Mouse (Mus musculus) brain, embryonic 14.5 days (tissue): ENCODE results near the gene Uqcr10. TPM values are rescaled to one million over a fixed set of nuclear protein-coding genes. Genes with fewer than 3 reads are reported as not detected.
"Not testable (repeated sequence)": the region's sequence is repeated elsewhere in the genome, so short reads cannot be mapped to it uniquely, and the experiment has no call there.

Experiments
- DNase-seq: peaks from one replicate; pipeline ENCODE4 v3.0.0-alpha.2; 2011; ENCODE audit warnings: low read depth
- CTCF ChIP-seq: fragments of 200-500 bp; IDR thresholded peaks from 2 replicates; pipeline ENCODE4 v1.5.1; 2012; ENCODE audit warnings: inconsistent platforms, mild to moderate bottlenecking, moderate library complexity, borderline replicate concordance; ENCODE audit not compliant: insufficient read depth, insufficient read length; ENCODE audit errors: extremely low read depth
- POLR2A ChIP-seq: fragments of 200-500 bp; IDR thresholded peaks from 2 replicates; pipeline ENCODE4 v1.6.1; 2012; ENCODE audit warnings: mild to moderate bottlenecking, inconsistent platforms, borderline replicate concordance; ENCODE audit not compliant: poor library complexity, insufficient read depth, insufficient read length, severe bottlenecking; ENCODE audit errors: extremely low read depth
- polyA plus RNA-seq: library from polyadenylated mRNA; depleted of rRNA; stranded (reverse); fragments of >200 nt; gene quantifications from 2 replicates; pipeline ENCODE4 v1.2.3, GENCODE M21; 2012

Gene Uqcr10
- polyA plus RNA-seq, 1 experiment, result 554 TPM

GRCm38 (mm10) chr11:4714727-4715126 is 10.6 kb upstream of the Uqcr10 start:
- no peak for DNase-seq
- TF ChIP-seq POLR2A (no peak), CTCF (no peak)

- TF ChIP-seq POLR2A, result no peak
- no peak for TF ChIP-seq CTCF
Measured at GRCm38 (mm10) chr11:4712822-4713221, 8.7 kb upstream of the Uqcr10 start.

GRCm38 (mm10) chr11:4710188-4710587 is 6.0 kb upstream of the Uqcr10 start:
- DNase-seq, result not testable (repeated sequence)

More at GRCm38 (mm10) chr11:4712822-4713221, 8.7 kb upstream of the Uqcr10 start:
- DNase-seq, result no peak

GRCm38 (mm10) chr11:4705178-4705577 is 1.0 kb upstream of the Uqcr10 start:
- TF ChIP-seq CTCF (no peak), POLR2A (no peak)
- DNase-seq, result no peak

GRCm38 (mm10) chr11:4703688-4704071 is 462 bp downstream of the Uqcr10 start:
- TF ChIP-seq CTCF (no peak), POLR2A (no peak)
- DNase-seq, result no peak

- DNase-seq, result no peak
- no peak for TF ChIP-seq POLR2A
- no peak for TF ChIP-seq CTCF
Measured at GRCm38 (mm10) chr11:4700726-4701125, 3.4 kb downstream of the Uqcr10 start.

- DNase-seq, result peak; percentile 31
- TF ChIP-seq POLR2A (no peak), CTCF (peak; percentile 22; the same call in 1 of the 2 replicates)
Measured at GRCm38 (mm10) chr11:4697043-4697983, 6.8 kb downstream of the Uqcr10 start.

GRCm38 (mm10) chr11:4692162-4692561 is 12.0 kb downstream of the Uqcr10 start:
- TF ChIP-seq POLR2A (no peak), CTCF (no peak)
- no peak for DNase-seq

GRCm38 (mm10) chr11:4691213-4691612 is 12.9 kb downstream of the Uqcr10 start:
- TF ChIP-seq POLR2A (no peak), CTCF (no peak)
- peak; percentile 36 for DNase-seq

- TF ChIP-seq CTCF (no peak), POLR2A (no peak)
- no peak for DNase-seq
Measured at GRCm38 (mm10) chr11:4690353-4690752, 13.8 kb downstream of the Uqcr10 start.

- DNase-seq, result no peak
- TF ChIP-seq CTCF (no peak), POLR2A (no peak)
Measured at GRCm38 (mm10) chr11:4688632-4689380, 15.3 kb downstream of the Uqcr10 start.
